Mouse (Mus musculus) cerebellum, adult 9-11 months (tissue): Measurements from ENCODE around the gene Dnm1.
A peak's percentile ranks its signal among the peaks of the same experiment; 100 is the strongest.
"Not testable (repeated sequence)": the region's sequence is repeated elsewhere in the genome, so short reads cannot be mapped to it uniquely, and the experiment has no call there.

Experiments used
- DNase-seq: peaks from one replicate; pipeline ENCODE4 v3.0.0; 2022

Gene Dnm1

DNA sequence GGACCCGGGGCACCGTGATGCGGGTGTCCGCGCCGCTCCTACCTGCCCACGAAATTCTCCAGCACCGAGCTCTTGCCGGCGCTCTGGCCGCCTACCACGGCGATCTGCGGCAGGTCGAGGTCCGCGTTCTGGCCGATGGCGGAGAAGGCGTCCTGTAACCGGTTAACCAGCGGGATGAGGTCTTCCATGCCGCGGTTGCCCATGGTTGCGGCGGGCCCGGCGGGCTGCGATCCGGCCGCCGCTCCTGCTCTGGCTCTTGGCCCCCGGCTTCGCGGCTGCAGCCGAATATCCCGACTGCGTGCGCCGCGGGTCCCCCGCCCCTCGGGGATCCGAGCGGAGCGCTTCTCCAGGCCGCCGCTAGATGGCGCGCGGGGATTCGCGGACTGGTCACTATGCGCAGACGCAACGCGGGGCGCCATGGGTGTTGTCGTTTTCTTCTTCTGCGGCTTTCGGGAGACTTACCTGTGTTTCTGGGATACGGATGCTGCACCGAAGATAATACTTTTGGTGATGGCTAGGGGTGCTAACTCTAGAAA is at the start of gene Dnm1:
Gene Dnm1, minus strand, starts transcription at position 332 of the 536 bp plus-strand sequence.
- peak; percentile 96 for DNase-seq

DNA sequence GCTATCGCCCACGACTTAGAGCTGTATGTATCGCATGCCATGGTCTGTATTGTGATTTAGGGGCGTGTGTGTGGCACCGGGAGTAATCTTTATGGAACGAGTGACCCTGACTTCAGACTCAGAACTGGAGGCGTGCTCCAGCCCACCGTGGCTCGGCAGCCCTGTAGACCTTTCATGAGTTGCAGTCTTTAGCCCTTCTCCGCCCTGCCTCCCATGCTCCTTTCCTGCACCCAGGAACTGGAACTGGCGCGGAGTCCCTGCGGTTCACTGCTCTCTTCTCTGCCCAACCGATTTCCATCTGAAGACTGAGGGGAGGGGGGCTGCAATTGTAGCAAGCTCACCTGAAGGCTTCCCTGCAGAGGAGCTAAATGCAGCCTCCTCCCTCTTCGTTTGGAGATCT is 43.6 kb upstream of the Dnm1 start:
- no peak for DNase-seq

DNA sequence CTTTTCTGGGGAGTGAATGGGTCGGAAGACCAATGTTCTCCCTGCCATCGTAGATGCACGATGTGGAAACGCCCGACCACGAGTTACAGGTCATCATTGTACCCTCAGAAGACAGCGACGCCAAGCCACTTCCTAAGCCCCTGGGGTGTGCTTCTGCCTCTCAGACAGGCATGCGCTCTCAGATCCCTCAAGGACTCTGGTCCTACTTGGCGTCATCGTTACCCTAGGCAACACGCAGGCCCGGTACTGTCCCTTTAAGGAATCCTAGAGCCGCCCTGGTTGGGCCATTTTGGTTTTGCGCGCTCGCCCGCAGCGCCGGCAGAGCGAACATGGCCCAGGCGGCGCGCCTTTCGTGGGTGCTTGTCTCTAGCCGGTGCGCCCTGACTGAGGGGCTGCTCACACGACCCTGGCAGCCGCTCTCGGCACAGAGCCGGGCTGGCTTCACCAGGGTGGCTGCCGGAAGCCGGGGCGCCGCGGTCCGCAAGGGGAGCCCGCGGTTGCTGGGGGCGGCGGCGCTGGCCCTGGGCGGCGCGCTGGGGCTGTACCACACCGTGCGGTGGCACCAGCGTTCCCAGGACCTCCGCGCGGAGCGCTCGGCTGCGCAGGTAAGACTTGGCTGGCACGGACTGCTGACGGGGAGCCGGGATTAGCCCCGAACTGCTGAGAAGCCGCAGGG is 42.9 kb upstream of the Dnm1 start:
- DNase-seq: peak; percentile 92

DNA sequence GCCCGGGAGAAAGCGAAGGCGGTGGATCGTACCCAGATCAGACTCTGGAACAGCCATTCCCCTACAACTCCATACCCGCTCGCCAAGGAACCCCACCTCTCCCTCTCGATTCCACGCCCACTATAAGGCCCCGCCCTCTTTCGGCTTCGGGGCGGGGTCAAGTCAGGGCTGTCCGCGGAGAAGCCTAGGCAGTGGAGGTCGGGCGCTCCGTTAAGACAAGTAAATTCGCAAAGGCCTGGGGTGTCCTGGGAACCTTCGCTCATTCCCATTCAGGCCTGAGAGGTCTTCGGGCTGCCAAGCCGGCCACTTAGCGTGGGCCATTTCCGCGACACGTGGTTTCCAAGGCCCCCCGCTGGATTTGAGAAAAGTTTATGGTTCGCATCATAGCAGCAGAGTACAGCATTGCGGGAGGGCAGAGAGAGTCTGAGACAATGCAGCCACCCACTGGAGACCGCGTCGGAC is 42.4 kb upstream of the Dnm1 start, which contains the start of gene Ptges2:
Gene Ptges2, plus strand, starts transcription at position 413 of the 462 bp plus-strand sequence.
- peak; percentile 92 for DNase-seq

DNA sequence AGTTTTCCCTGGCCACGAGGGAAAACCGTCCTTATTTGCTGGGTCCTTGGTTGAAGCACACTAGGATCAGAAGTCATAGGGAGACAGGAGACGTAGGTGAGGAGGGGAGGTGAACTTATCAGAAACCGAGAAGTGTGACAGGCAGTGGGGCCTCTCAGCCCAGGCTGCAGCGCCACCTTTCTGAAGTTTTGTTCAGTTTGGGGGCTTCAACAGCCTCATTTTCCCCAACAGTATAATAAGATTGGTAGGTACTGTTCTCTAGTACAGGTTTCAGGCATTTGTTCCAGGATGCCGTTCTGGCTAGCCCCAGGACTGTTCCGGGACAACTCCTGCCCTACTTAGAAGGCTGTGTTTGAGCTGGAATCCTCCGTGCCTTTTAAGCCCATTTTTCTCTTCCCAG is 41.8 kb upstream of the Dnm1 start:
- DNase-seq: no peak

DNA sequence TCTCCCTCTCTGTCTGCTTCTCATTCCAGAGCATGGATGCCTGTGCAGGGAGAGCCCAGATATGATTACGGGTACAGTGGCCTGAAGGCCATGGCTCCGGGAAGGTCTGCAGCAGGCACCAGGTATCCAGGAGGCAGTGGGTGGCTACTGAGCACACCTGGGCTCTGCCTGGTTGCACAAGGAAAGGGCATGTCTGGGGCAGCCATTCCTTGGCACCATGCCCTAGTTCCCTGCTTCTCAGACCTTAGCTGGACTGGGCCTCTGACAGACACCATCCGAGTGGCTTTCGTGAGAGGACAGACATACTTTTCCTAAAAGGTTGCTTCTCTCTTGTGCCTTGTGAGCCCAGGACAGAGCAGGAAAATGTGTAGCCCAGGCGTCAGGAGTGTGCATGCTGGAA is 38.9 kb upstream of the Dnm1 start:
- DNase-seq: no peak

GRCm38 (mm10) chr2:32390871-32391270 is 37.7 kb upstream of the Dnm1 start:
- no peak for DNase-seq

DNA sequence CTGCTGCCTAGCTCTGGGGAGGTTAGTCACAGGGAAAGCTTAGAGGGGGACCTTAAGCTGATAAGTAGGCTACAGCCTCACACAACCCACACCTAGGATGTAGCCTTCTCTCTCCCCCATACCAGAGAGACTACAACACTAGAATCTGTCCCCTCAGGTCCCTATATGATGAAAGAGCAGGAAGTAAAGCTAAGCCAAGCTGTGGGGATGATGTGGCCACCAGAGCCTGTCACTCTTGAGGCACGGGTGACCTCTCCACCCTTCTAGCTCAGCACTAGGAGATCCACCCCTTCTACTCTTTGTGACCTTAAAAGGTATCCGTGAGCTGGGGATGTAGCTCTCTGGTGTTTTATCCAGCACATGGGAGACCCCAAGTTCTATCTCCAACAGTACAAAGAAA is 36.0 kb upstream of the Dnm1 start:
- DNase-seq: no peak

DNA sequence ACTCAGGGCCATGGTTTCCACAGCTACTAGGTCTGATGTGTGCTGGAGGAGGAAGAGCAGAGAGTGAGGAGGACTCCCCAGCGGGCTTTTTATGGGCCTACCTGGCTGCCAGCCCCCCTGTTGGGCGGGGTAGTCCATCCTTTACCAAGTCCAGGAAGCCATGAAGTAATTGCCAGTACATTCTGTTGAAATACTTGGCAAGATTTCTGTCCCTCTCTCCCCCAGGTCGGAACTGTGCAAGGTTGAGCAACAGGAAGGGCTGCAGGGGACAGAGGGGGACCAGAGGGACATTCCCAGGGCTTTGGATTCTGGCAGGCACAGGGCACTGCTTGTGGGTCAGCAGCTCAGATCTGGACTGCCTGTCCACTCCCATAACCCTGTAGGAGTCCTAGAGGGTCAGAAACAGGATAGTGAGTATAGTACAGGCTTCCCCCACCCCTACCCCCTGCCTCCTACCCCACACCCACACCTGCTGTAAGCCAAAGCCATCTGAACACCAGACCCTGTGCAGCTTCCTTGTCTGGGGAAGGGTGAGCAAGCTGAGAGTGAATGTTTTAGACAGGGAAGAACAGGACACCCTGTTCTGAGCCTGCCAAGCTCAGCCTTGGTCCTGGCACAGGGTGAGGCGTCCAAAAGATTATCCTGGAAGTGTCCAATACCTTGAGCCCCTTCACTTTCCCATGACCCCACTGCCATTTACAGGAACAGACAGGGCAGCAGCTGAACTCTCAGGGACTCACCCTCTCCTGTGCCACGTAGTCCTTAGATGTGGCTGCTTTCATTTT is 34.8 kb upstream of the Dnm1 start, which contains the start of gene Lcn2:
Gene Lcn2, minus strand, starts transcription at position 547 of the 785 bp plus-strand sequence.
- no peak for DNase-seq

DNA sequence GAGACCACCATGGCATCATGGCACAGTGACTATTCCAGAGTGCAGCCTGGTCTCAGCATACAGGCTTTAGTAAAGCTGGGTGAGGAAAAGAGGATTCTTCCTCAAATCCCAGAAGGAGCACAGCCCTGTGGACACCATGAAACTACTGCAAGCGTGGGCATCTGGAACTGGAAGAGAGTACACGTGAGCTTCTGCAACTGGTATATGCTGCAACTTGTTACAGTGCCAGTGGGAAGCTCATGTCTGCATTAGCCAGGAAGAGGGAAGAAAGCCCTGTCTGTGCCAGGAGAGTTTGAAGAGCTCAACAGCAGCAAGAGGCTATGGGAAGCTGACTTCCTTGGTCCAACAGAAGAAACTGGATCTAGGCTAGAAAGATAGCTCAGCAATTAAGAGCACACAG is 29.6 kb upstream of the Dnm1 start:
- DNase-seq: no peak

DNA sequence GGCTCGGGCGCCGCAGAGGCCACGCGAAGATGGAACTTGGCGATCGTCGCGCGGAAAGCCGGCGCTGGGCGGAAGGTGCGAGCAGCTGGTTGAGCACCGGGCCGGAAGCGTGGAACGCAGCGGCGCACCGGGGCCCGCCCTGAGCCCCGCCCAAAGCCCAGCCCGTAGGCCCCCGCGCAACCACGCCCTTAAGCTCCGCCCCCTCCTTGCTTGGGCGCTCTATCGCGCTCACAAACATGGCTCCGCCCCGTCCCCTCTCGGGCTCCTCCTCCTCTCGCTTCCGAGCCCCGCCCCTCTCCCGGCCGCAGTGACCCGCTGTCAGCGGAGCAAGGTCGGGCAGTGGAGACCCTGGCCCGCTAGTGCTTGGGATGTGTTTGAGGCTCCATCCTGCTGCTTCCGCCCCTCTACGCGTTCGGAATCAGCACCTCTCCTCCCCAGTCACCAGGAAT is 28.7 kb upstream of the Dnm1 start, which contains the start of gene 1110008P14Rik:
Gene 1110008P14Rik, minus strand, starts transcription at position 164 of the 449 bp plus-strand sequence.
- peak; percentile 95 for DNase-seq

DNA sequence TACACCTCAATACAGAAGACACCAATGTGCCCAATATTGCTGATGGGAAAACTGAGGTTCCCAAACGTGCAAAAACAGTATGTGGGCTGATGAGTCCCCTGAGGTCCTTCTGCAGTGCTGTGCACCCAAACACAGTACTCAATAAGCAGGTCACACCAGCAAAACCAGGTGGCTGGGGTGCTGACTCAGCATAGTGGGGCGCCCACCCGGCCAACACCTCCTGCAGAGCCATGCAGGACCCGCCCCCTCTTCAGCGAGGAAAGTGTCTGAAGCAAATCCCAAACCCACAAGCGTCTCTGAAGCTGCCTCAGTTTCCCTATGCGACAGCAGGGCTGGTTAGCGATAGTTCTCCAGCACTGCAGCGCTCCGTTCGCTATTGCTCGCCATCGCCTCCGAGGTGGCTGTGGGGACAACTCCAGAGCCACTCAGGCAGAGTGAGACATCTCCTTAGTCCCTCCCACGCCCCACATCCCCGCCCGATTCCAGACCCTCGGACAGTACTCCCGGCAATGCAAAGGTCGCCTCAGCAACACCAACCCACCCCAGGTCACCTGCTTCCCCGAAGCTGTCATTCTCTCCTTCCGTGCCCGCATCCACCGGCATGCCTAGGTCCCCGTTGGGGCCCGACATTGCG is 28.1 kb upstream of the Dnm1 start:
- DNase-seq: no peak

DNA sequence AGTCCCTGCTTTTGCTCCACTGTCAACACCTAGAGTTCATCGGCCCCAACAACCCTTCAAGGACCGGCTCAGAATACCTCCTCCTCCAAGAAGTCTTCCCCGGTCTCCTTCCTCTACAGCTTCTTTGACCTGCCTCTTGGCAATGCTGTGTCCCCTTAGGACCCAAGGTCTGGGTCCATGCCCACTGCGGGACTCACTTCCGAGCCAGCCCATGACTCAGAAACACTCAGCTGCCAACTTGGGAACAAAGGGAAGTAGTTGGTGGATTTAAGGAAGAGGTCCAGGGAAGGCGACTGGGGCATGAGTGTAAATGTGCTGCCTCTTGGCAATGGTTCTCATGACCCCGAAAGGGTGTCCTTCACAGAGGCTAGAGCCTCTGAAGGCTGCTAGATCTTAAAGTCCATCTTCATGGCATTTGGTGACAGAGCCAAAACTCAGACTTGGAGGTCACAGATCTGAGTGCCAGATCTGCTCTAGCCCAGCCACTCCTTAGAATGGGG is 26.9 kb upstream of the Dnm1 start:
- no peak for DNase-seq

DNA sequence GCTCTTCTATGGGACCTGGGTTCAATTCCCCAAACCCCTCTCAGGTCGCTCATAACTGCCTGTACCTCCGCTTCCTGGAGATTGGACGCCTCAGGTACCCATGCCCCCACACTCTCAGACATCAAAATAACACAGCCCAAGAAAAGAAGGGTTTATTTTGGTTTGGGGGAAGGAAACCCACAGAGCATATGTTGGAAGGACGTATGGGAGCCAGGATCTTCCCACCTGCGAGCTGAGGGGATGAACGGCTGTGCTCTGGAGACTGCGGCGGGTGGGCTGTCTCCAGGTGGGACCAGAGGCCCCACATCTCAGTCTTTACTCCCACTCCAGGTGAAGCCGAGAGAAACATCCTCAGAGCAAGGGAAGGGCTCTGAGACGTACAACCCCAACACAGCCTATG is 23.8 kb upstream of the Dnm1 start:
- DNase-seq: no peak

- DNase-seq: no peak
Observed at GRCm38 (mm10) chr2:32375317-32375940, 22.3 kb upstream of the Dnm1 start.

DNA sequence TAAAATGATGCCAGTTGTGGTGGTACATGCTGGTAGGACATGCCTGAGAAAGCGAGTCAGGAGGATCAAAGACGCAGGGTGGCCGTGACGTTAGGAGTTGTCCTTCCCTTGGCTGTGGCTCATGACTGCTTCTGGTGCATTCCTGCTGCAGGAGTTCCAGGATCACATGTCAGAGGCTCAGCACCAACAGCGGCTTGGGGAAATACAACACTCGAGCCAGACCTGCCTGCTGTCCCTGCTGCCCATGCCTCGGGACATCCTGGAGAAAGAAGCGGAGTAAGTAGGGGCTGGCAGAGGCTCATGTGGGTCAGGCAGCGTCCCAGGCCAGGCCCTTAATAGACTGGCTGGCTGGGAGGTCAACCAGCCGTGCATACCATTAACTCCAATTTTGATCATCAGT is 21.1 kb upstream of the Dnm1 start:
- DNase-seq: no peak

DNA sequence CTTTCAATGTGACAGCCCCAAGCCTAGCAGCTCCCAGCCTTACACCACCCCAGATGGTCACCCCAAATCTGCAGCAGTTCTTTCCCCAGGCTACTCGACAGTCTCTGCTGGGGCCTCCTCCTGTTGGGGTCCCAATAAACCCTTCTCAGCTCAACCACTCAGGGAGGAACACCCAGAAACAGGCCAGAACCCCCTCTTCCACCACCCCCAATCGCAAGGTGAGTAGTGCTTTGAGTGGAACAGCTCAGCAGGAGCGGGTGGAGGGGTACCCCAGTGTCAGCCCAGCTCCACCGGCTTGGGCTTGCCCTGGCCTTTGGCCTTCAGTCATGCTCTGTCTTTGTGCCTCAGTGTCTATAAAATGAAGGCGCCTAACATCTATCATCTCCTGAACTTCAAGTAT is 14.2 kb upstream of the Dnm1 start:
- no peak for DNase-seq

- no peak for DNase-seq
Observed at GRCm38 (mm10) chr2:32364121-32364520, 11.0 kb upstream of the Dnm1 start.

- no peak for DNase-seq
Observed at GRCm38 (mm10) chr2:32363376-32364106, 10.4 kb upstream of the Dnm1 start.

- DNase-seq: peak; percentile 94
Observed at GRCm38 (mm10) chr2:32362817-32363340, 9.7 kb upstream of the Dnm1 start.

DNA sequence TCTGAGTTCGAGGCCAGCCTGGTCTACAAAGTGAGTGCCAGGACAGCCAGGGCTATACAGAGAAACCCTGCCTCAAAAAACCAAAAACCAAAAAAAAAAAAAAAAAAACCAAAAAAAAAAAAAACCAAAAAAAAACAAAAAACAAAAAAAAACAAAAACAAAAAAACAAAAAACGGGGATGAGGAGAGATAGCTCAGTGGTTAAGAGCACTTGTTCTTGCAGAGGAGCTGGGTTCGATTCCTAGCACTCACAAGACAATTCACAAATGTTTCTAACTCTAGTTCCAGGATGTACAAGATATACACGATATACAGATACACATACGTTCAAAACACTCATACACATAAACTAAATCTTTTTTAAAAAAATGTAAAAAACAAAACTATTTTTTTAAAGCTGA is 9.1 kb upstream of the Dnm1 start:
- DNase-seq: not testable (repeated sequence)

GRCm38 (mm10) chr2:32361437-32361836 is 8.3 kb upstream of the Dnm1 start:
- peak; percentile 91 for DNase-seq
